Mouse (Mus musculus) bone marrow, adult 2 months (tissue): Measurements from ENCODE around the gene Fam129c.

Experiments
- CTCF ChIP-seq: fragments of 200-500 bp; IDR thresholded peaks from 2 replicates; pipeline ENCODE4 v1.5.1; 2011; ENCODE audit warnings: low read length, control low read depth; ENCODE audit not compliant: control insufficient read depth, insufficient read depth
- POLR2A ChIP-seq: fragments of 200-500 bp; IDR thresholded peaks from 2 replicates; pipeline ENCODE4 v1.6.1; 2011; ENCODE audit warnings: low read depth, mild to moderate bottlenecking, control low read depth, low read length, borderline replicate concordance; ENCODE audit not compliant: control insufficient read depth

- TF ChIP-seq CTCF (no peak), POLR2A (no peak)
Observed at GRCm38 (mm10) chr8:71591017-71591416, 6.4 kb upstream of the Fam129c start.
